Mouse (Mus musculus) liver, embryonic 14.5 days (tissue): ENCODE measurements at regions not wholly inside any gene's neighbourhood (a gene's known extent, or its start where the extent isn't known, plus 50 kb on each side); places are given as distances from the start of the nearest gene placed in this dataset.

Source experiments
- ATAC-seq: fragments of 200-750 bp; cut with Nextera tagmentation; 2 replicates; pipeline ENCODE4 v1.8.0; 2017; ENCODE audit warnings: moderate number of reproducible peaks, mild to moderate bottlenecking, moderate library complexity; ENCODE audit not compliant: insufficient read depth
- DNase-seq, 3 experiments: peaks; one replicate each; pipeline ENCODE4 v3.0.0-alpha.2; 2012 to 2013; ENCODE audit warnings: low read depth in 3 of 3, low spot score in 3 of 3
- H3K27ac ChIP-seq: fragments of 300-500 bp; sonication (generic); 2 replicates; pipeline ENCODE4 v1.5.1; 2014; ENCODE audit warnings: moderate library complexity, mild to moderate bottlenecking, control low read depth, inconsistent platforms
- H3K27me3 ChIP-seq: fragments of 300-500 bp; sonication (generic); 2 replicates; pipeline ENCODE4 v1.6.1; 2014; ENCODE audit warnings: mild to moderate bottlenecking, low read length, moderate library complexity; ENCODE audit not compliant: control insufficient read depth, insufficient read depth
- H3K36me3 ChIP-seq: fragments of 300-500 bp; sonication (generic); replicated peaks from 2 replicates; pipeline ENCODE4 v1.6.1; 2014; ENCODE audit warnings: low read depth; ENCODE audit not compliant: control insufficient read depth, insufficient read depth
- H3K4me1 ChIP-seq, 2 experiments: fragments of 200-500 bp in 1 of 2; fragments of 300-500 bp in 1 of 2; sonication (generic) in 1 of 2; replicated peaks; 2 replicates each; pipeline ENCODE4 v1.6.1; 2012 to 2014; ENCODE audit warnings: antibody characterized with exemption in 1 of 2, inconsistent platforms in 1 of 2, low read length in 1 of 2; ENCODE audit not compliant: control insufficient read depth in 2 of 2, insufficient read depth in 2 of 2
- H3K4me2 ChIP-seq: fragments of 300-500 bp; sonication (generic); 2 replicates; pipeline ENCODE4 v1.6.1; 2014; ENCODE audit warnings: low read depth, mild to moderate bottlenecking, control low read depth, moderate library complexity
- H3K4me3 ChIP-seq, 2 experiments: fragments of 200-500 bp in 1 of 2; fragments of 300-500 bp in 1 of 2; sonication (generic) in 1 of 2; 2 replicates each; pipeline ENCODE4 v1.5.1; 2012 to 2014; ENCODE audit warnings: low read depth in 2 of 2, low read length in 2 of 2, mild to moderate bottlenecking in 2 of 2, control low read depth in 1 of 2, inconsistent platforms in 1 of 2, moderate library complexity in 1 of 2; ENCODE audit not compliant: insufficient read depth in 1 of 2
- H3K9ac ChIP-seq: fragments of 300-500 bp; sonication (generic); replicated peaks from 2 replicates; pipeline ENCODE4 v1.6.1; 2014; ENCODE audit warnings: mild to moderate bottlenecking, control low read depth, moderate library complexity
- H3K9me3 ChIP-seq: fragments of 300-500 bp; sonication (generic); 2 replicates; pipeline ENCODE4 v1.6.1; 2016; ENCODE audit warnings: low read length, mixed read lengths; ENCODE audit not compliant: control insufficient read depth
- CTCF ChIP-seq: IDR thresholded peaks from 2 replicates; pipeline ENCODE4 v1.5.1; 2016; ENCODE audit warnings: antibody characterized with exemption, low read depth, control low read depth
- EP300 ChIP-seq: IDR thresholded peaks from 2 replicates; pipeline ENCODE4 v1.6.1; 2016; ENCODE audit warnings: antibody characterized with exemption, low read depth
- WGBS: fragments of 180-500 bp; shearing (Covaris S2); extraction: QIAGEN DNeasy Blood & Tissue Kit; methylation state at CpG from one replicate; pipeline ENCODE4 v1.1.7; 2014; ENCODE audit not compliant: insufficient replicate concordance; 5-methylcytosine and 5-hydroxymethylcytosine counted together

- H3K9me3 ChIP-seq, result no peaks in the 10 kb centered on the region
- 50% methylated on average over 5 of the region's 5 CpGs for WGBS
- no peaks in the 10 kb centered on the region for H3K27me3 ChIP-seq
- H3K4me2 ChIP-seq, result no peak overlapping the region
- H3K4me1 ChIP-seq, result no peaks in the 10 kb centered on the region
- H3K27ac ChIP-seq, result no peak overlapping the region
- H3K9ac ChIP-seq, result no peak overlapping the region
- H3K36me3 ChIP-seq, result no peaks in the 10 kb centered on the region
- ATAC-seq (no peak), DNase-seq (no peak)
- H3K4me3 ChIP-seq, result no peak overlapping the region
- no peak for TF ChIP-seq EP300
- no peak for TF ChIP-seq CTCF
These were observed 109.1 kb upstream of the Zdhhc25 start for GRCm38 (mm10) chr15:88491091-88491366.

DNA sequence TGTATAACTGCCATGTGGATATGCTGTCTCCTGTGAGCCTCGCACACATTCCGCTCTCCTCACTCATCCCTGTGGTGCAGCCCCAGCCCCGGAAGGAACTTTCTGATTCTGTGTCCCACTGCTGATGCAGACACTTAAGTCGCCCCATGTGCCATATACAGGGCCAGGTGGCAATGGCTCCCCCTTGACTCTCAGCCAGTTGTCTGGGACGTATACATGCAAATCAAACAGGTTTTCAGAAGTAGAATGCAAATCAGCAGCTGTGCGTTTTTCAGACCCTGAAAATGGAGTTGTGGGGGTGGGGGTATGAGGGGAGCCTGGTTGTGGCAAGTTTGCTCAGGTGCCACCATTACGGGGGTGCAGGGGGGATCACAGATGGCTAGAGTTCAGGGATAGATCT lies 102.1 kb upstream of the Zdhhc25 start:
- Histone ChIP-seq H3K27me3 (no peaks in the 10 kb centered on the region), H3K4me2 (no peak overlapping the region), H3K9me3 (no peaks in the 10 kb centered on the region), H3K4me3 (no peak overlapping the region), H3K9ac (no peak overlapping the region), H3K36me3 (no peaks in the 10 kb centered on the region), H3K27ac (no peak overlapping the region), H3K4me1 (no peaks in the 10 kb centered on the region)
- TF ChIP-seq CTCF (no peak), EP300 (no peak)
- DNase-seq (no peak), ATAC-seq (no peak)
- WGBS, result 69% methylated on average over 7 of the region's 7 CpGs

- H3K4me3 ChIP-seq, result no peak overlapping the region
- no peak for ATAC-seq
- TF ChIP-seq CTCF (no peak), EP300 (no peak)
- H3K9me3 ChIP-seq, result no peaks in the 10 kb centered on the region
- no peaks in the 10 kb centered on the region for H3K4me1 ChIP-seq
- no peak overlapping the region for H3K9ac ChIP-seq
- WGBS, result 53% methylated on average over 2 of the region's 2 CpGs
- no peak for DNase-seq
- no peak overlapping the region for H3K4me2 ChIP-seq
- no peaks in the 10 kb centered on the region for H3K27me3 ChIP-seq
- H3K27ac ChIP-seq, result no peak overlapping the region
- H3K36me3 ChIP-seq, result no peaks in the 10 kb centered on the region
These were observed 97.8 kb upstream of the Zdhhc25 start for GRCm38 (mm10) chr15:88502311-88502710.

- Histone ChIP-seq H3K9me3 (no peaks in the 10 kb centered on the region), H3K27me3 (no peaks in the 10 kb centered on the region), H3K36me3 (no peaks in the 10 kb centered on the region), H3K4me1 (no peaks in the 10 kb centered on the region), H3K9ac (no peak overlapping the region), H3K27ac (no peak overlapping the region), H3K4me3 (no peak overlapping the region), H3K4me2 (no peak overlapping the region)
- ATAC-seq (no peak), DNase-seq (no peak)
- WGBS, result 58% methylated on average over 7 of the region's 7 CpGs
- TF ChIP-seq CTCF, result no peak
- TF ChIP-seq EP300, result no peak
These were observed 96.2 kb upstream of the Zdhhc25 start for GRCm38 (mm10) chr15:88503896-88504295.

DNA sequence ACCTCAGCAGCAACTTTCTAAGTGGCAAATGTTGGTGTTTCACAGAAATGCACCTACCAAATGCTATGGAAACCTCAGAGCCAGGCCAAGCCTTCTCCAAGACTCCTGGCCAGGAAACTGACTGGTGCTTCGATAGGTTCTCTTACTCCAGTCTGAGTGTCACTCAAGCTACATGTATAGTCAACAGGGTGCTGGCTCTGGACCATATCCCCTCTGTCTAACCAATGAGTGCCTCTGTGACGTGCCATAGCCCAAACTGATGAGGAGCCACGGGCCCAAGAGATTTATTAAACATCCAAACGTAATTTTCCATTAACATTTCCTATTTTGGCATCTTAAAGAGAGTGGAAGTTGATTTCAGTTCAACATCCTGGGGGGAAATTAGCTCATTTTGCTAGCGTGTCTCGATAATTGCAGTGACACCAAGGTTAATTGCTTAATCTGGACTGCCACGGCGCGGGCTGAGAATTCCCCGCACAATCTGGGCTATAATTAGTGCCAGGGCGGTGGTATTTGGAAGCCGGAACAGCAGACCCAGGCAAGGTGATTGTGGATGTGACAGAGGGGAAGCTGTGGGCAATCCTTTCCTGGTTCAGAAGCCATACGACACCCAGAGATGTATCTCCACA lies 94.5 kb upstream of the Zdhhc25 start:
- H3K4me2 ChIP-seq, result no peak overlapping the region
- no peak for TF ChIP-seq EP300
- TF ChIP-seq CTCF, result no peak
- H3K9me3 ChIP-seq, result no peaks in the 10 kb centered on the region
- H3K9ac ChIP-seq, result no peak overlapping the region
- no peaks in the 10 kb centered on the region for H3K36me3 ChIP-seq
- H3K27ac ChIP-seq, result no peak overlapping the region
- no peak overlapping the region for H3K4me3 ChIP-seq
- H3K27me3 ChIP-seq, result no peaks in the 10 kb centered on the region
- DNase-seq (no peak), ATAC-seq (no peak)
- H3K4me1 ChIP-seq, result no peaks in the 10 kb centered on the region
- WGBS, result 66% methylated on average over 13 of the region's 13 CpGs
